ENCODE assay signal across 20 mouse cellular contexts in the genomic region with DNA sequence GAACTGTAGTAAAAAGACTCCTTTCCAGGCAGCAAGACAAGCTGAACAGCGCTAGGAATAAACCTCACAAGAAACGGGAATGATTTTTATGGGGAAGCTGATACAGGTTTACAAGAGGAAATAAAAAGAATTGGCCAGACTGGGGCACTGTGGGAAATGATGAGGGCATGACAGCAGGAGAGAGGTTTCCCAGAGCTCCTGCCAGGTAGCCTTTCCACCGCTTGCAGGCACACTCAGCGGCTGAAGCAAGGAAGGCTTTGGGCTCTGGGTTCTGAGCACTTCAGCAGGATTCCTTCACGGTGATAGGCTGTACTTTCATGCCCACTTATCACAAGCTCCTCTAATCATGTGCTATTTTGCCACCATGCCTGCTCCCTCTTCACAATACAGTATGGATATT.
DNase-seq lines count a peak whose midpoint lies in the region; ATAC-seq and TF ChIP-seq lines count a peak whose summit lies in the region.
"Had no signal": no experiment of that assay in that cellular context is flagged by ENCODE, and none has a peak within 500 bp of the region (broad histone marks: within the 10 kb centered on the region; RNA-seq: fewer than 3 reads in every experiment).

No protein-coding gene starts in this region.

- peak; percentile 81 for ATAC-seq in cerebellum, adult (ENCODE audit: insufficient number of reproducible peaks, low FRiP score, low TSS enrichment)
- ATAC-seq in monocyte, adult 5-6 weeks (replicated peaks; ENCODE audit: insufficient number of reproducible peaks, low FRiP score, low TSS enrichment, poor library complexity, severe bottlenecking), result no peak
- ATAC-seq: CD4-positive, CD25-positive, alpha-beta regulatory T cell, adult 4 months; forebrain, embryonic 13.5 days; intestine, embryonic 16.5 days had no signal

- no peak overlapping the region for H3K4me3 ChIP-seq in kidney, adult 2 months (ENCODE audit: insufficient read depth, low read depth, low read length)
- H3K4me3 ChIP-seq: embryonic facial prominence, embryonic 13.5 days; forebrain, embryonic 13.5 days; gastrocnemius, adult 2 months; heart, embryonic 13.5 days; hindbrain, embryonic 15.5 days had no signal

- no peak overlapping the region for H3K27ac ChIP-seq in kidney, adult 2 months (ENCODE audit: insufficient read depth, low read depth, low read length)
- H3K27ac ChIP-seq: embryonic facial prominence, embryonic 13.5 days; forebrain, embryonic 13.5 days; gastrocnemius, adult 2 months; heart, embryonic 13.5 days; hindbrain, embryonic 15.5 days had no signal

- no peak for TF ChIP-seq CTCF in kidney, adult 2 months (conservative IDR thresholded peaks at IDR 0.05; ENCODE audit: insufficient read depth, insufficient read length, low read depth, low read length)

- no peak for DNase-seq in cerebellum, postnatal 4 days (ENCODE audit: low spot score in 2 of 2)
- peak; percentile 76 for DNase-seq in brain, adult 2 months (ENCODE audit: low read depth, low spot score)
- DNase-seq in cerebellum, adult 18-20 months, result peak; percentile 41 to 55
- DNase-seq in cerebellum, adult 9-11 months, result peak; percentile 40
- DNase-seq in left cerebral cortex, adult 9 months (ENCODE audit: low spot score in 2 of 2), result no peak
- DNase-seq in kidney, adult 2 months, result no peak
- DNase-seq: adrenal gland, postnatal 10 days; B cell, adult 2 months; gastrocnemius, adult 2 months; gastrocnemius, postnatal 25 days; heart, postnatal 36 days had no signal

- no peak for TF ChIP-seq POLR2A in kidney, adult 2 months (IDR thresholded peaks at IDR 0.05; ENCODE audit: low read depth, low read length)

- 69% methylated on average over 5 of the region's 5 CpGs for WGBS in kidney, adult 2 months

- no peaks in the 10 kb centered on the region for H3K36me3 ChIP-seq in kidney, adult 2 months (ENCODE audit: control insufficient read depth, insufficient read depth, low read length)
- H3K36me3 ChIP-seq: embryonic facial prominence, embryonic 13.5 days; G1E; heart, embryonic 13.5 days; hindbrain, embryonic 15.5 days had no signal

- no peaks in the 10 kb centered on the region for H3K4me1 ChIP-seq in kidney, adult 2 months (ENCODE audit: control insufficient read depth, insufficient read depth, low read length)

- no peaks in the 10 kb centered on the region for H3K27me3 ChIP-seq in kidney, adult 2 months (replicated peaks; ENCODE audit: control insufficient read depth, insufficient read depth, low read length)
- H3K27me3 ChIP-seq: embryonic facial prominence, embryonic 13.5 days; forebrain, embryonic 13.5 days; hindbrain, embryonic 15.5 days had no signal

Comparison
In these comparisons a context has a peak if more than half of its experiments do, and no peak if none do; other contexts are left out.
1. DNase-seq: peak in brain, adult 2 months (single experiment), cerebellum, adult 18-20 months (2 of 2) and cerebellum, adult 9-11 months (single experiment); none in cerebellum, postnatal 4 days (0 of 2), left cerebral cortex, adult 9 months (0 of 2) and kidney, adult 2 months (single experiment).